Mouse (Mus musculus) lung, embryonic 14.5 days (tissue): ENCODE measurements around the gene Flt4. TPM values are rescaled to one million over a fixed set of nuclear protein-coding genes. Genes with fewer than 3 reads are reported as not detected.
"Not testable (repeated sequence)": the region's sequence is repeated elsewhere in the genome, so short reads cannot be mapped to it uniquely, and the experiment has no call there.

Experiments
- ATAC-seq: fragments of 200-750 bp; cut with Nextera tagmentation; 2 replicates; pipeline ENCODE4 v1.8.0; 2017; ENCODE audit warnings: mild to moderate bottlenecking, moderate TSS enrichment, moderate library complexity; ENCODE audit not compliant: insufficient read depth
- DNase-seq: peaks from one replicate; pipeline ENCODE4 v3.0.0-alpha.2; 2015
- H3K27ac ChIP-seq: fragments of 300-500 bp; sonication (generic); 2 replicates; pipeline ENCODE4 v1.5.1; 2014; ENCODE audit warnings: low read depth, mild to moderate bottlenecking, moderate library complexity
- H3K27me3 ChIP-seq: fragments of 300-500 bp; sonication (generic); 2 replicates; pipeline ENCODE4 v1.6.1; 2014; ENCODE audit warnings: low read length, control low read depth; ENCODE audit not compliant: insufficient read depth
- H3K36me3 ChIP-seq: fragments of 300-500 bp; sonication (generic); 2 replicates; pipeline ENCODE4 v1.6.1; 2014; ENCODE audit warnings: control low read depth; ENCODE audit not compliant: insufficient read depth
- H3K4me1 ChIP-seq: fragments of 300-500 bp; sonication (generic); 2 replicates; pipeline ENCODE4 v1.6.1; 2014; ENCODE audit warnings: antibody characterized with exemption, control low read depth; ENCODE audit not compliant: insufficient read depth
- H3K4me2 ChIP-seq: fragments of 300-500 bp; sonication (generic); 2 replicates; pipeline ENCODE4 v1.6.1; 2014; ENCODE audit warnings: mild to moderate bottlenecking
- H3K4me3 ChIP-seq: fragments of 300-500 bp; sonication (generic); 2 replicates; pipeline ENCODE4 v1.5.1; 2014; ENCODE audit warnings: low read depth, low read length
- H3K9ac ChIP-seq: fragments of 300-500 bp; sonication (generic); 2 replicates; pipeline ENCODE4 v1.6.1; 2014
- H3K9me3 ChIP-seq: fragments of 300-500 bp; sonication (generic); 2 replicates; pipeline ENCODE4 v1.6.1; 2016; ENCODE audit warnings: low read depth, low read length, control low read depth
- CTCF ChIP-seq: IDR thresholded peaks from 2 replicates; pipeline ENCODE4 v1.5.1; 2016; ENCODE audit warnings: antibody characterized with exemption, low read depth
- WGBS: fragments of 180-500 bp; shearing (Covaris S2); extraction: QIAGEN DNeasy Blood & Tissue Kit; methylation state at CpG from one replicate; pipeline ENCODE4 v1.1.7; 2014; 5-methylcytosine and 5-hydroxymethylcytosine counted together
- polyA plus RNA-seq: library from polyadenylated mRNA; unstranded; fragments of >200 nt; fragmentation: Nextera tagmentation; extraction: Ambion mirVana; gene quantifications from 2 replicates; pipeline ENCODE4 v1.2.1, GENCODE M21; 2014

Gene Flt4
- 14.4 and 14.6 TPM in 2 replicates for polyA plus RNA-seq

GRCm38 (mm10) chr11:49608938-49609867 lies at the start of gene Flt4:
TSS of gene Flt4 (plus strand) at chr11:49609263.
- H3K9ac ChIP-seq: peak within 1 kb of the TSS; percentile 41
- not testable (repeated sequence) for H3K36me3 ChIP-seq, H3K27ac ChIP-seq, H3K9me3 ChIP-seq, H3K4me1 ChIP-seq
- peak within 1 kb of the TSS; percentile 67 for H3K4me2 ChIP-seq
- ATAC-seq (peak; percentile 84), DNase-seq (peak; percentile 59)
- H3K4me3 ChIP-seq: peak within 1 kb of the TSS; percentile 42
- H3K27me3 ChIP-seq: peaks cover 19% of the 10 kb centered on the region
- WGBS: 3% methylated on average over 51 of the region's 61 CpGs

- not testable (repeated sequence) for H3K9me3 ChIP-seq, H3K9ac ChIP-seq, H3K4me2 ChIP-seq, H3K4me1 ChIP-seq, ATAC-seq, H3K36me3 ChIP-seq, H3K27ac ChIP-seq, H3K27me3 ChIP-seq, H3K4me3 ChIP-seq
- 0 out of 2 replicates have a peak, but pooled peaks have one; percentile 32 for TF ChIP-seq CTCF
- WGBS: 18% methylated on average over 2 of the region's 2 CpGs
- DNase-seq: peak; percentile 58
These were observed 34.0 kb upstream of the Flt4 start for GRCm38 (mm10) chr11:49575054-49575453.

GRCm38 (mm10) chr11:49580452-49580851 lies 28.6 kb upstream of the Flt4 start:
- not testable (repeated sequence) for H3K4me2 ChIP-seq, H3K9ac ChIP-seq, DNase-seq, ATAC-seq, H3K9me3 ChIP-seq, H3K4me1 ChIP-seq, H3K4me3 ChIP-seq, H3K27ac ChIP-seq, H3K27me3 ChIP-seq, H3K36me3 ChIP-seq
- 81% methylated on average over 8 of the region's 8 CpGs for WGBS

- Histone ChIP-seq H3K9ac (no peak overlapping the region), H3K36me3 (no peaks in the 10 kb centered on the region), H3K4me3 (no peak overlapping the region), H3K4me2 (no peak overlapping the region), H3K4me1 (no peaks in the 10 kb centered on the region), H3K9me3 (no peaks in the 10 kb centered on the region), H3K27ac (no peak overlapping the region), H3K27me3 (no peaks in the 10 kb centered on the region)
- DNase-seq: no peak
- 87% methylated on average over 19 of the region's 19 CpGs for WGBS
- TF ChIP-seq CTCF: no peak
- ATAC-seq: no peak
These were observed 18.9 kb upstream of the Flt4 start for GRCm38 (mm10) chr11:49590213-49590612.

- 46% methylated on average over 2 of the region's 2 CpGs for WGBS
- not testable (repeated sequence) for H3K27ac ChIP-seq, H3K36me3 ChIP-seq, H3K4me1 ChIP-seq, H3K9me3 ChIP-seq, H3K27me3 ChIP-seq, H3K4me3 ChIP-seq, H3K4me2 ChIP-seq, H3K9ac ChIP-seq, DNase-seq, ATAC-seq
- TF ChIP-seq CTCF: peak; percentile 8; the same call in 1 of the 2 replicates
These were observed 11.9 kb upstream of the Flt4 start for GRCm38 (mm10) chr11:49597149-49597548.

- not testable (repeated sequence) for H3K9me3 ChIP-seq, H3K36me3 ChIP-seq, ATAC-seq, H3K27ac ChIP-seq, H3K9ac ChIP-seq, H3K4me3 ChIP-seq, DNase-seq, H3K4me2 ChIP-seq, H3K4me1 ChIP-seq
- peaks cover 19% of the 10 kb centered on the region for H3K27me3 ChIP-seq
- 68% methylated on average over 5 of the region's 5 CpGs for WGBS
These were observed 757 bp upstream of the Flt4 start for GRCm38 (mm10) chr11:49608306-49608705.

GRCm38 (mm10) chr11:49609868-49610824 lies 1.1 kb downstream of the Flt4 start:
- H3K36me3 ChIP-seq, H3K9me3 ChIP-seq, H3K27ac ChIP-seq, H3K4me1 ChIP-seq: not testable (repeated sequence)
- H3K9ac ChIP-seq: peak overlapping the region; percentile 41
- ATAC-seq (peak; percentile 35), DNase-seq (peak; percentile 44)
- peak overlapping the region; percentile 67 for H3K4me2 ChIP-seq
- H3K4me3 ChIP-seq: peak overlapping the region; percentile 42
- WGBS: under 1% methylated on average over 49 of the region's 52 CpGs
- H3K27me3 ChIP-seq: peaks cover 19% of the 10 kb centered on the region

- H3K27me3 ChIP-seq: peaks cover 19% of the 10 kb centered on the region
- 16% methylated on average over 3 of the region's 3 CpGs for WGBS
- not testable (repeated sequence) for DNase-seq
These were observed 2.3 kb downstream of the Flt4 start for GRCm38 (mm10) chr11:49611349-49611748.

More at GRCm38 (mm10) chr11:49611349-49611748, 2.3 kb downstream of the Flt4 start:
- H3K4me3 ChIP-seq, H3K9me3 ChIP-seq, ATAC-seq, H3K27ac ChIP-seq, H3K4me1 ChIP-seq, H3K36me3 ChIP-seq, H3K9ac ChIP-seq: not testable (repeated sequence)
- peak overlapping the region; percentile 18; the same call in 1 of the 2 replicates for H3K4me2 ChIP-seq
